Mouse (Mus musculus): ENCODE measurements around the gene Thada.

Gene Thada

GRCm38 (mm10) chr17:84167377-84167776 lies 298.6 kb downstream of the Thada start:
- no peak for DNase-seq (ENCODE audit: low read depth in 1 of 2, low spot score in 2 of 2)

GRCm38 (mm10) chr17:84166135-84166860 lies 299.7 kb downstream of the Thada start:
- no peak for DNase-seq (ENCODE audit: low read depth in 1 of 2, low spot score in 2 of 2)

GRCm38 (mm10) chr17:84165735-84166134 lies 300.3 kb downstream of the Thada start:
- no peak for DNase-seq (ENCODE audit: low read depth in 1 of 2, low spot score in 2 of 2)

- DNase-seq (ENCODE audit: low read depth in 1 of 2, low spot score in 2 of 2), result no peak
Measured at GRCm38 (mm10) chr17:84164146-84164545, 301.9 kb downstream of the Thada start.

- no peak for DNase-seq (ENCODE audit: low read depth in 1 of 2, low spot score in 2 of 2)
Measured at GRCm38 (mm10) chr17:84163066-84163785, 302.8 kb downstream of the Thada start.

- no peak for DNase-seq (ENCODE audit: low read depth in 1 of 2, low spot score in 2 of 2)
Measured at GRCm38 (mm10) chr17:84162211-84162760, 303.7 kb downstream of the Thada start.

GRCm38 (mm10) chr17:84161231-84161854 lies 304.7 kb downstream of the Thada start:
- DNase-seq (ENCODE audit: low read depth in 1 of 2, low spot score in 2 of 2), result no peak

- no peak for DNase-seq (ENCODE audit: low read depth in 1 of 2, low spot score in 2 of 2)
Measured at GRCm38 (mm10) chr17:84158891-84159290, 307.1 kb downstream of the Thada start.

GRCm38 (mm10) chr17:84158461-84158795 lies 307.6 kb downstream of the Thada start:
- DNase-seq (ENCODE audit: low read depth in 1 of 2, low spot score in 2 of 2), result no peak

GRCm38 (mm10) chr17:84157743-84158460 lies 308.1 kb downstream of the Thada start:
- no peak for DNase-seq (ENCODE audit: low read depth in 1 of 2, low spot score in 2 of 2)

- DNase-seq (ENCODE audit: low read depth in 1 of 2, low spot score in 2 of 2), result no peak
Measured at GRCm38 (mm10) chr17:84156748-84157742, 309.0 kb downstream of the Thada start.

- DNase-seq (ENCODE audit: low read depth in 1 of 2, low spot score in 2 of 2), result no peak
Measured at GRCm38 (mm10) chr17:84156227-84156573, 309.8 kb downstream of the Thada start.

- DNase-seq (ENCODE audit: low read depth in 1 of 2, low spot score in 2 of 2), result no peak
Measured at GRCm38 (mm10) chr17:84155516-84156226, 310.3 kb downstream of the Thada start.

- no peak for DNase-seq (ENCODE audit: low read depth in 1 of 2, low spot score in 2 of 2)
Measured at GRCm38 (mm10) chr17:84155029-84155338, 311.0 kb downstream of the Thada start.

GRCm38 (mm10) chr17:84154302-84155028 lies 311.5 kb downstream of the Thada start:
- DNase-seq (ENCODE audit: low read depth in 1 of 2, low spot score in 2 of 2), result no peak

- DNase-seq (ENCODE audit: low read depth in 1 of 2, low spot score in 2 of 2), result no peak
Measured at GRCm38 (mm10) chr17:84152976-84153786, 312.8 kb downstream of the Thada start.

- DNase-seq (ENCODE audit: low read depth in 1 of 2, low spot score in 2 of 2), result no peak
Measured at GRCm38 (mm10) chr17:84152206-84152975, 313.6 kb downstream of the Thada start.

Data from monocyte, adult 2 months (primary cell).